Mouse (Mus musculus): ENCODE data around the gene Ap3b1. TPM values are rescaled to one million over a fixed set of nuclear protein-coding genes. Genes with fewer than 3 reads are reported as not detected.

Ap3b1 gene
- polyA plus RNA-seq, 1 experiment from 2014 or later: 39.4 TPM

DNA sequence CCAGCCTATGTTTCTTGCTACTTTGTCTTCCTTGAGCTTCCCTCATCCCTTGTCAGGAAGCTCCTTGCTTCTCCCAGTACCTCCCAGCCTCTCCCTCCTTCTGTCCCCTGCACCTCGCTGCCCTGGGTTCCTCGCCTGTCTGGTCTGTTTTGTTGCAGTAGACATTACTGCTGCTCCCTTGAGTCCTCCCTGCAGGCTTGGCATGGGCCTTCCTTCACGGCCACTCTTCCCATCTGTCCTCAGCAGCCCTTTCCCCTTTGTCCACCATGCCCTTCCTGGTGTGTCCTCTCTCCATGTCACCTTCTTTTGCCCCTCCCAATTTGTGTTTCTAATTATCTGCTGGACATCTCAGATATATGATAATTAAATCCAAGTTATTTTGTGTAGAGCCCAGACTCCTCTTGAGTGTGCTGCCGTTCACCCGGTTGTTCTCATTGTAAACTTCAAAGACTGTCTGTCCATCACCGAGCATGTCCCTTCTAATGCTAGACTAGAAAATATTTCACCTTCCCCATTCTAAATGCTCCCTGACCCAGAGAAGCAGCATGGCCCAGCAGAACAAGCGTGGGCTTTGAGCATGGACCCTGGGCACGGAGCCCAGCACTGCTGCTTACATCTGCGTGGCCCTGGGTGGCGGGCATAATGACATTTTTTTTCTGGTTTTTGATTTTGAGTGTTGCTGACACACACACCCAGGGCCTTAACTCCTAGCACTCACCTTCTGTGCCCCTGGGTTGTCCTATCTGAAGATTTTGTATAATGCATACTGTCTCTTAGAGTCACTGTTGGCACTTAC is 181.3 kb downstream of the Ap3b1 start:
- no peak overlapping the region for H3K9ac ChIP-seq (ENCODE audit: low read length)
- H3K27me3 ChIP-seq (ENCODE audit: control insufficient read depth, insufficient read depth, low read length): no peaks in the 10 kb centered on the region
- 89% methylated on average over 10 of the region's 10 CpGs for WGBS
- no peak overlapping the region for H3K4me3 ChIP-seq (ENCODE audit: low read depth, low read length)
- H3K9me3 ChIP-seq (ENCODE audit: control insufficient read depth, low read length): no peaks in the 10 kb centered on the region
- ATAC-seq (ENCODE audit: insufficient number of reproducible peaks, low FRiP score, low TSS enrichment, low read depth): no peak
- no peaks in the 10 kb centered on the region for H3K4me1 ChIP-seq (ENCODE audit: control insufficient read depth, insufficient read depth, low read length)
- no peaks in the 10 kb centered on the region for H3K36me3 ChIP-seq (ENCODE audit: control insufficient read depth, insufficient read depth, low read length)
- H3K27ac ChIP-seq (replicated peaks; ENCODE audit: low read depth, low read length): no peak overlapping the region
- DNase-seq (ENCODE audit: low spot score): no peak
- H3K4me2 ChIP-seq (ENCODE audit: low read depth, severe bottlenecking): no peak overlapping the region

DNA sequence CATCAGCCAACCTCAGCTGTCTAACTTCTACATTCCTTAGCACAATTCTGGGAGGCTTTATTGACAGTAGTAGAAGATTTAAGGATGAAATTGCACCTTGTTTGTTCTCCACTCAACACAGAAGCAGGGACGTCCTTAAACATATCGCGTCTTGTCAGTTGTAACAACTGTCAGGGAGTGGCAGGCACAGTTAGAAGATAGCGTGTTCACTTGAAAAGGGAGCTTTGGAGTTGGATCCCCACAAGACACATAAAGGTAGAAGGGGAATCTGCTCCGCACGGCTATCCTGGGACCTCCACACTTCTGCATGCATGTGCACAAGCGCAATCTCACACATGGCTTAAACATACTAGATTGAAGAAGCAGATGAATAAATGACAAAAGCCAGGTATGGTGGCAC is 183.3 kb downstream of the Ap3b1 start:
- Histone ChIP-seq H3K4me1 (ENCODE audit: control insufficient read depth, insufficient read depth, low read length) (no peaks in the 10 kb centered on the region), H3K4me3 (ENCODE audit: low read depth, low read length) (no peak overlapping the region), H3K4me2 (ENCODE audit: low read depth, severe bottlenecking) (no peak overlapping the region), H3K27ac (replicated peaks; ENCODE audit: low read depth, low read length) (no peak overlapping the region), H3K9ac (ENCODE audit: low read length) (no peak overlapping the region), H3K36me3 (ENCODE audit: control insufficient read depth, insufficient read depth, low read length) (no peaks in the 10 kb centered on the region), H3K27me3 (ENCODE audit: control insufficient read depth, insufficient read depth, low read length) (no peaks in the 10 kb centered on the region), H3K9me3 (ENCODE audit: control insufficient read depth, low read length) (no peaks in the 10 kb centered on the region)
- WGBS: 92% methylated on average over 7 of the region's 7 CpGs
- no peak for ATAC-seq (ENCODE audit: insufficient number of reproducible peaks, low FRiP score, low TSS enrichment, low read depth)
- DNase-seq (ENCODE audit: low spot score): no peak

DNA sequence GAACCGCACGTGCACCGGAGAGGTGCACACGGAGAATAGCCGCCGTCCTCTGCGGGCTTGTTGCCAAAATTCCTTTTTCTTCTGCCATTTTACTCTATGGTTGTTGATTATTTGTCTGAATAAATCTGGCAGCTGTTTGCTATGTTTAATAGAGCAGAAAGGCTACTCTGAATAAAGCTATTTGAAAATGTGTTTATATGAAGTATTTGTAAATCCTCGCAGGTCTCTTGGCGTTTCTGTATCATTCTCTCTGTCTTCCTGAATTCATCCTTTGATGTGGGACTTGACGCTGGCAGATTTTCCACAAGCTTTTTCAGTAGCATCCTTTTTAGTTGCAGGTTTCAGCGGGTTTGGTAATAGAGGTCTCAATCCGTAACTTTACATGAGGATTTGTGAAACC is 185.5 kb downstream of the Ap3b1 start:
- no peaks in the 10 kb centered on the region for H3K4me1 ChIP-seq (ENCODE audit: control insufficient read depth, insufficient read depth, low read length)
- H3K27me3 ChIP-seq (ENCODE audit: control insufficient read depth, insufficient read depth, low read length): no peaks in the 10 kb centered on the region
- no peaks in the 10 kb centered on the region for H3K9me3 ChIP-seq (ENCODE audit: control insufficient read depth, low read length)
- H3K27ac ChIP-seq (replicated peaks; ENCODE audit: low read depth, low read length): no peak overlapping the region
- 93% methylated on average over 12 of the region's 12 CpGs for WGBS
- ATAC-seq (ENCODE audit: insufficient number of reproducible peaks, low FRiP score, low TSS enrichment, low read depth) (no peak), DNase-seq (ENCODE audit: low spot score) (no peak)
- H3K4me3 ChIP-seq (ENCODE audit: low read depth, low read length): no peak overlapping the region
- no peak overlapping the region for H3K4me2 ChIP-seq (ENCODE audit: low read depth, severe bottlenecking)
- H3K36me3 ChIP-seq (ENCODE audit: control insufficient read depth, insufficient read depth, low read length): no peaks in the 10 kb centered on the region
- no peak overlapping the region for H3K9ac ChIP-seq (ENCODE audit: low read length)

DNA sequence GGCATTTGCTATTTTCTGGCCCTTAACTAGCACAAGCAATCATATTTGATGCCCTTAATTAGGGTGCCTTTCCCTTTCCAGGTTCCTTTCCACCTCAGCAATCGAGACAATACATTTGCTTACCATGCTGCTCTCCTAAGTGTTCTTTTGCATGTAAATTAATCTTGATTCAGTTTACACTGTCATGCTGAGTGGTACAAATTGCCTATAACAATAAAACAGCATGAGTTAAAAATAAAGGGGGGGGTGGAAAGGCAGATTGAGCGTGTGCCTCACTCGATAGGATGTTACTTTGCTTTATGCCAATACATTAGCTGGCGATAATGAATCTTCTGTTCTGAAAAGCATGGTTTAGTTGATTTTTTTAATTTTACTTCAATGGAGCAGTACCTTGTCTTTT is 187.0 kb downstream of the Ap3b1 start:
- Histone ChIP-seq H3K4me3 (ENCODE audit: low read depth, low read length) (no peak overlapping the region), H3K9me3 (ENCODE audit: control insufficient read depth, low read length) (no peaks in the 10 kb centered on the region), H3K9ac (ENCODE audit: low read length) (no peak overlapping the region), H3K36me3 (ENCODE audit: control insufficient read depth, insufficient read depth, low read length) (no peaks in the 10 kb centered on the region), H3K4me2 (ENCODE audit: low read depth, severe bottlenecking) (no peak overlapping the region), H3K27ac (replicated peaks; ENCODE audit: low read depth, low read length) (no peak overlapping the region), H3K27me3 (ENCODE audit: control insufficient read depth, insufficient read depth, low read length) (no peaks in the 10 kb centered on the region), H3K4me1 (ENCODE audit: control insufficient read depth, insufficient read depth, low read length) (no peaks in the 10 kb centered on the region)
- ATAC-seq (ENCODE audit: insufficient number of reproducible peaks, low FRiP score, low TSS enrichment, low read depth) (no peak), DNase-seq (ENCODE audit: low spot score) (no peak)
- WGBS: 54% methylated on average over 4 of the region's 4 CpGs

DNA sequence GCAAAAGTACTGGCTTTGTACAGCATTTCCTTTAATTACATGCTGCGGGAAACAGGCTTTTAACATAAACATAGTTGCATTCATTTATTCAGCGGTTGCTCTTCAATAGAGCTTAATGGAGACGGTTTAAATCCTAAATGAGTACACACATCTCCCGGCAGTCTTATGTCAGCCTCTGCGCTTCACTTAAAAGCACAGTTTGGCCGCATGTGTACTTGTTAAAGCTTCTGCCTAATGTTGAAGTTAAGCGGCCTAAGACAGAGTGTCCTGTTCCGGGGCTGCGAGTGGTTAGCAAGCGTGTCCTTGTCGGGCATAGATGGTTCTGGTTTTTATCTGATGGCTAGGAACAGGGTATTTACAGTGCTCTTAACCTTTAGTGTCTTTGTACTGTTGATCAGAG is 187.5 kb downstream of the Ap3b1 start:
- Histone ChIP-seq H3K4me1 (ENCODE audit: control insufficient read depth, insufficient read depth, low read length) (no peaks in the 10 kb centered on the region), H3K4me3 (ENCODE audit: low read depth, low read length) (no peak overlapping the region), H3K9me3 (ENCODE audit: control insufficient read depth, low read length) (no peaks in the 10 kb centered on the region), H3K4me2 (ENCODE audit: low read depth, severe bottlenecking) (no peak overlapping the region), H3K36me3 (ENCODE audit: control insufficient read depth, insufficient read depth, low read length) (no peaks in the 10 kb centered on the region; the same call in 1 of the 2 replicates), H3K27ac (replicated peaks; ENCODE audit: low read depth, low read length) (no peak overlapping the region), H3K9ac (ENCODE audit: low read length) (no peak overlapping the region), H3K27me3 (ENCODE audit: control insufficient read depth, insufficient read depth, low read length) (no peaks in the 10 kb centered on the region)
- DNase-seq (ENCODE audit: low spot score) (no peak), ATAC-seq (ENCODE audit: insufficient number of reproducible peaks, low FRiP score, low TSS enrichment, low read depth) (no peak)
- 76% methylated on average over 11 of the region's 11 CpGs for WGBS

DNA sequence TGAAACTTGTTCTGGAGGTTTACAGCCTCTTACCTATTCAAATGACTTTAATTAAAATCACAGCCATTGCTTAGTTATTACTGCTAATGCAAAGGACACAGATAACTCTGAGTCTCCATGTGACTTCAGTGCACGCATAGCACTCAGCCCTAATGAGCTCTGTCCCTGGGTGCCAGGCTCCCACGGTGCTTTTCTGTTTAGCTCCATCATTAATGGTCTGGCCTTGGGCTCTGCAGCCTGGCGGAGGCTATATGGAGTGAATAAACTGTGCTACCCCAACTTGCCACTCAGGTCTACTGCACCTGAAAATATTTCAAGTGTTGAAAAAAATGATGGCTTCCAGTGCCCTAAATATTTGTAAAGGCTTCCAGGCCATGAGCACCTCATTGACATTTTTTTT is 190.8 kb downstream of the Ap3b1 start:
- WGBS: 45% methylated on average over 3 of the region's 3 CpGs
- H3K27ac ChIP-seq (replicated peaks; ENCODE audit: low read depth, low read length): no peak overlapping the region

DNA sequence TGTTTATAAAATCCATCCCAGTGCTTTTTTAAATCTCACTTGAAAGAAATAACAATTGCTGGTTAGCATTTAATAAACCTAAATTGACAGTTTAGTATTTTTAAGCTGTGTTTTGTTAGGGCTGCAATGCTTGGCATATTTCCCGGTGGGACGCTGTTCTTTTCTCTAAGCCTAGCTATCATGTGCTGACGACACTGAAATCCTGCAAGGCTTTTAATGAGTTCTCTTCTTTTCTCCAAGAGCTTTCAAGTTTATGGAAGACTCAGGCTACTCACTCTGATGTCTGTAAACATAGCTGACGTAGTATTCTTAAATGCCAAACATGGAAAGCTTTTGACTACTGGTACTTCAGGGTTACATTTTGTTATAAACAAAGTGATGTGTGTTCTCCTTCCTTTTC is 191.3 kb downstream of the Ap3b1 start:
- no peak overlapping the region for H3K27ac ChIP-seq (replicated peaks; ENCODE audit: low read depth, low read length)
- no peak overlapping the region for H3K9ac ChIP-seq (ENCODE audit: low read length)
- H3K4me3 ChIP-seq (ENCODE audit: low read depth, low read length): no peak overlapping the region
- ATAC-seq (ENCODE audit: insufficient number of reproducible peaks, low FRiP score, low TSS enrichment, low read depth) (no peak), DNase-seq (ENCODE audit: low spot score) (no peak)
- H3K4me2 ChIP-seq (ENCODE audit: low read depth, severe bottlenecking): no peak overlapping the region
- no peaks in the 10 kb centered on the region for H3K4me1 ChIP-seq (ENCODE audit: control insufficient read depth, insufficient read depth, low read length)
- H3K27me3 ChIP-seq (ENCODE audit: control insufficient read depth, insufficient read depth, low read length): no peaks in the 10 kb centered on the region
- no peaks in the 10 kb centered on the region for H3K9me3 ChIP-seq (ENCODE audit: control insufficient read depth, low read length)
- no peaks in the 10 kb centered on the region; the same call in 1 of the 2 replicates for H3K36me3 ChIP-seq (ENCODE audit: control insufficient read depth, insufficient read depth, low read length)
- WGBS: 74% methylated on average over 4 of the region's 4 CpGs

More for the DNA sequence above, 190.8 kb downstream of the Ap3b1 start:
- Histone ChIP-seq H3K9me3 (ENCODE audit: control insufficient read depth, low read length) (no peaks in the 10 kb centered on the region), H3K36me3 (ENCODE audit: control insufficient read depth, insufficient read depth, low read length) (no peaks in the 10 kb centered on the region; the same call in 1 of the 2 replicates), H3K4me1 (ENCODE audit: control insufficient read depth, insufficient read depth, low read length) (no peaks in the 10 kb centered on the region), H3K27me3 (ENCODE audit: control insufficient read depth, insufficient read depth, low read length) (no peaks in the 10 kb centered on the region), H3K9ac (ENCODE audit: low read length) (no peak overlapping the region), H3K4me3 (ENCODE audit: low read depth, low read length) (no peak overlapping the region), H3K4me2 (ENCODE audit: low read depth, severe bottlenecking) (no peak overlapping the region)
- DNase-seq (ENCODE audit: low spot score) (no peak), ATAC-seq (ENCODE audit: insufficient number of reproducible peaks, low FRiP score, low TSS enrichment, low read depth) (no peak)

DNA sequence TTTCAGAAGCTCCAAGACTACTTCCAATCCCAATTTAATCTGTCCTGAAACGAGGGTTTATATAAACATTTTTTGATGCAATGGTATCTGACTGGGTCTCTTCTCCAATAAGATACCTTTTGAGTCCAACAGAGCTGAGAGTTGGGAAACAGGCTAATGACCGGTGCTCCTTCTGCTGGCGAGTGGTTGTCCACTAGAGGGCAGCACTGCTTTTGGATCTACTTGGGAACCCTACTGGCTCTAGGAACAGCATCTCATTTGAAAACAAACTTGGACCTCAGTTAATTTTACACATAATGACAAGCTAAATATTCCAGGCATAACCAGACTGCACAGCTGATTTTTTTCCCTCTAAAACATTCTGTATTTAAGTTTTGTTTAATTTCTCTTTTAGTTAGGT is 201.3 kb downstream of the Ap3b1 start:
- no peak overlapping the region for H3K4me3 ChIP-seq (ENCODE audit: low read depth, low read length)
- H3K9me3 ChIP-seq (ENCODE audit: control insufficient read depth, low read length): no peaks in the 10 kb centered on the region
- H3K27ac ChIP-seq (replicated peaks; ENCODE audit: low read depth, low read length): no peak overlapping the region
- ATAC-seq (ENCODE audit: insufficient number of reproducible peaks, low FRiP score, low TSS enrichment, low read depth) (no peak), DNase-seq (ENCODE audit: low spot score) (peak; percentile 85)
- H3K4me1 ChIP-seq (ENCODE audit: control insufficient read depth, insufficient read depth, low read length): 0 out of 2 replicates have a peak, but pooled peaks cover 9% of the 10 kb centered on the region
- no peaks in the 10 kb centered on the region for H3K36me3 ChIP-seq (ENCODE audit: control insufficient read depth, insufficient read depth, low read length)
- 4% methylated on average over 3 of the region's 3 CpGs for WGBS
- no peak overlapping the region for H3K9ac ChIP-seq (ENCODE audit: low read length)
- H3K4me2 ChIP-seq (ENCODE audit: low read depth, severe bottlenecking): no peak overlapping the region
- no peaks in the 10 kb centered on the region for H3K27me3 ChIP-seq (ENCODE audit: control insufficient read depth, insufficient read depth, low read length)

DNA sequence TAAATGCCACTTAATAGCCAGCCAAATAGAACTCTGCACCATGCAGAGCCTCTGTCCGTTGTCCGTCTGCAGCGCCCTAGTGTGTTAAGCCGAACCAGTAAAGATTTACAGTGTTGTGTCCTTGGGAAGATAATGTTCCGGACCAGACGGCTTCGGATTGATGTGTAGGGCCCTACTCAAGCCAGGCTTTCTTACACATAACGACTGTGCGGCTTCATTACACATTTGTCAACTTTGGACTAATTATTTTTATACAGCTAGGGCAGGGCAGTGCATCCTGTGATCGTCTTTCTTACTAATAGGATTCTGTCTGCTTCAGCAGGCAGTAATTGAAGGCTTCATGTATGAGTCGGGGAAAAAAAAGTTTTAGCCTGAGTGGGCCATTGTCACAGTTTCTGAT is 202.1 kb downstream of the Ap3b1 start:
- ATAC-seq (ENCODE audit: insufficient number of reproducible peaks, low FRiP score, low TSS enrichment, low read depth) (no peak), DNase-seq (ENCODE audit: low spot score) (no peak)
- no peak overlapping the region for H3K4me3 ChIP-seq (ENCODE audit: low read depth, low read length)
- H3K9me3 ChIP-seq (ENCODE audit: control insufficient read depth, low read length): no peaks in the 10 kb centered on the region
- H3K27me3 ChIP-seq (ENCODE audit: control insufficient read depth, insufficient read depth, low read length): no peaks in the 10 kb centered on the region
- H3K4me2 ChIP-seq (ENCODE audit: low read depth, severe bottlenecking): no peak overlapping the region
- H3K9ac ChIP-seq (ENCODE audit: low read length): no peak overlapping the region
- 44% methylated on average over 11 of the region's 11 CpGs for WGBS
- H3K36me3 ChIP-seq (ENCODE audit: control insufficient read depth, insufficient read depth, low read length): no peaks in the 10 kb centered on the region
- 0 out of 2 replicates have a peak, but pooled peaks cover 9% of the 10 kb centered on the region for H3K4me1 ChIP-seq (ENCODE audit: control insufficient read depth, insufficient read depth, low read length)
- H3K27ac ChIP-seq (replicated peaks; ENCODE audit: low read depth, low read length): no peak overlapping the region
